Mouse (Mus musculus): ENCODE results near the gene C330007P06Rik. TPM values are rescaled to one million over a fixed set of nuclear protein-coding genes. Genes with fewer than 3 reads are reported as not detected.
"Not testable (repeated sequence)": the region's sequence is repeated elsewhere in the genome, so short reads cannot be mapped to it uniquely, and the experiment has no call there.

C330007P06Rik gene
- polyA plus RNA-seq, 1 experiment from 2014 or later: 31.9 TPM

DNA sequence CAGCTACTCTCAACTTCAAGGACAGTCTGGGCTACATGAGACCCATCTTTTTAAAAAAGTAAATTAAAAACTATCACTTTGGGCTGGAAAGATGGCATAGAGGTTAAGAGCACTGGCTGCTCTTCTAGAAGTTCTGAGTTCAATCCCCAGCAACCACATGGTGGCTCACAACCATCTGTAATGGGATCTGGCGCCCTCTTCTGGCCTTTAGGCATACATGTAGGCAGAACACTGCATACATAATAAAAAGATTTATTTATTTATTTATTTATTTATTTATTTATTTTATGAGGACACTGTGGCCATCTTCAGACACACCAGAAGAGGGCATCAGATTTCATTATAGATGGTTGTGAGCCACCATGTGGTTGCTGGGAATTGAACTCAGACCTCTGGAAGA, 25.0 kb upstream of the C330007P06Rik start:
- WGBS: 33% methylated on average over 1 of the region's 1 CpGs
- not testable (repeated sequence) for DNase-seq (ENCODE audit: low spot score); H3K9me3 ChIP-seq (ENCODE audit: control insufficient read depth, low read length); H3K4me3 ChIP-seq (ENCODE audit: low read depth, low read length); H3K9ac ChIP-seq (ENCODE audit: low read depth, low read length); H3K4me2 ChIP-seq (ENCODE audit: low read depth, low read length); H3K27me3 ChIP-seq (replicated peaks; ENCODE audit: control insufficient read depth, insufficient read depth, low read length); H3K27ac ChIP-seq (replicated peaks; ENCODE audit: low read depth, low read length); H3K36me3 ChIP-seq (ENCODE audit: control insufficient read depth, insufficient read depth, low read length); ATAC-seq (ENCODE audit: low read depth); H3K4me1 ChIP-seq (ENCODE audit: control insufficient read depth, insufficient read depth, low read length)

- no peak overlapping the region for H3K4me3 ChIP-seq (ENCODE audit: low read depth, low read length)
- DNase-seq (ENCODE audit: low spot score) (no peak), ATAC-seq (ENCODE audit: low read depth) (no peak)
- 95% methylated on average over 1 of the region's 1 CpGs for WGBS
- H3K27ac ChIP-seq (replicated peaks; ENCODE audit: low read depth, low read length): no peak overlapping the region
- no peak overlapping the region for H3K9ac ChIP-seq (ENCODE audit: low read depth, low read length)
- no peaks in the 10 kb centered on the region for H3K27me3 ChIP-seq (replicated peaks; ENCODE audit: control insufficient read depth, insufficient read depth, low read length)
- H3K4me2 ChIP-seq (ENCODE audit: low read depth, low read length): no peak overlapping the region
- H3K4me1 ChIP-seq (ENCODE audit: control insufficient read depth, insufficient read depth, low read length): no peaks in the 10 kb centered on the region
- peaks cover 14% of the 10 kb centered on the region for H3K36me3 ChIP-seq (ENCODE audit: control insufficient read depth, insufficient read depth, low read length)
- no peaks in the 10 kb centered on the region for H3K9me3 ChIP-seq (ENCODE audit: control insufficient read depth, low read length)
Observed at GRCm38 (mm10) chrX:36884719-36885118, 10.8 kb upstream of the C330007P06Rik start.

DNA sequence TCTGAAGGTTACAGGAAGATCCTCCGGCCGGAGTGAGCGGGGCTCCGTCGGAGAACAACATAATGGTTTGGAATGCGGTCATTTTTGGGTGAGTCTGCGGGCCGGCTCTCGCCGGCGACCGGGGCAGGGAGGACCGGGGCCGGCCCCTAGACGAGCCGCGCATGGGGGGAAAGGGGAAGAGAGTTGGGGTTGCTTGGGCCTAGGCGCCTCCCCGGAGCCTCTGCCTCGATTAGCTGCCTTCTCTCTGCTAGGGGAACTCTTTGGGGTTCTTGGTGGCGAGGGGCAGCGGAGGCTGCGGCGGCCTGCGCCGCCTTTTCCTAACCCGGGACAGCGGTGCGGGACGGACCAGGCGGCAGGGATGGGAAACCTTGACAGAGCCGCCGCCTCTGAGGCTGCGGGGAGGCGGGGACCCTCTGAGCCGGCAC, 805 bp upstream of the C330007P06Rik start:
- Histone ChIP-seq H3K4me2 (ENCODE audit: low read depth, low read length) (peak overlapping the region; percentile 55), H3K27ac (replicated peaks; ENCODE audit: low read depth, low read length) (peak overlapping the region; percentile 79), H3K36me3 (ENCODE audit: control insufficient read depth, insufficient read depth, low read length) (0 out of 2 replicates have a peak, but pooled peaks cover 6% of the 10 kb centered on the region), H3K9ac (ENCODE audit: low read depth, low read length) (peak overlapping the region; percentile 80), H3K9me3 (ENCODE audit: control insufficient read depth, low read length) (no peaks in the 10 kb centered on the region), H3K4me1 (ENCODE audit: control insufficient read depth, insufficient read depth, low read length) (no peaks in the 10 kb centered on the region), H3K27me3 (replicated peaks; ENCODE audit: control insufficient read depth, insufficient read depth, low read length) (no peaks in the 10 kb centered on the region; the same call in 1 of the 2 replicates), H3K4me3 (ENCODE audit: low read depth, low read length) (peak overlapping the region; percentile 62)
- ATAC-seq (ENCODE audit: low read depth) (peak; percentile 58), DNase-seq (ENCODE audit: low spot score) (no peak)
- 21% methylated on average over 13 of the region's 36 CpGs for WGBS

DNA sequence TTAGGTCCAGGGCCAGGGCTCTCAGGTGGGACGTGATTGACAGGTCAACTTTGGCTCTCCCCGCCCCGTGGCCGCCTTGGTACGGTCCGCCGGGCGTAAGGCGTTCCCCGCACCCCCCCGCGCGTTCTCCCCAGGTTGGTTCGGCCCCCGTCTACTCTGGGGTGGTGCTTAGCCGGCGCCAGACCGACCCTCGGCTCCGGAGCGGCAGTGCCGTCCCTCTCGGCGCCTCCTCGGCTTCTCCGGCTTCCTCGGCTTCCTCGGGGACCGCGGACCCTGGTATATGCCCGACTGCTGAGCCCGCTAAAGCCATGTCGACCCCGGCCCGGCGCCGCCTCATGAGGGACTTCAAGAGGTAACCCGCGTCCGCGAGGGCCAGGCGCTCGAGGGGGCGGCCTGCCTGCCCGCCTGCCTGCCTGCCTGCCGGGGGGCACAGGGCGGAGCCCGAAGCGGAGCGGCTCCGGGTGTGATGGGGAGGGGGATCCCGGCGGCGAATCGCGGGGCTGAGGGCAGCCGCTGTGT, 326 bp upstream of the C330007P06Rik start:
- WGBS: 19% methylated on average over 9 of the region's 57 CpGs
- H3K9ac ChIP-seq (ENCODE audit: low read depth, low read length): peak overlapping the region; percentile 80
- H3K36me3 ChIP-seq (ENCODE audit: control insufficient read depth, insufficient read depth, low read length): 0 out of 2 replicates have a peak, but pooled peaks cover 6% of the 10 kb centered on the region

GRCm38 (mm10) chrX:36870372-36870771, 3.5 kb downstream of the C330007P06Rik start:
- no peak overlapping the region for H3K4me2 ChIP-seq (ENCODE audit: low read depth, low read length)
- H3K36me3 ChIP-seq (ENCODE audit: control insufficient read depth, insufficient read depth, low read length): no peaks in the 10 kb centered on the region
- ATAC-seq (ENCODE audit: low read depth) (no peak), DNase-seq (ENCODE audit: low spot score) (no peak)
- WGBS: 63% methylated on average over 3 of the region's 3 CpGs
- H3K27ac ChIP-seq (replicated peaks; ENCODE audit: low read depth, low read length): no peak overlapping the region
- no peaks in the 10 kb centered on the region for H3K9me3 ChIP-seq (ENCODE audit: control insufficient read depth, low read length)
- H3K4me1 ChIP-seq (ENCODE audit: control insufficient read depth, insufficient read depth, low read length): no peaks in the 10 kb centered on the region
- no peaks in the 10 kb centered on the region; the same call in 1 of the 2 replicates for H3K27me3 ChIP-seq (replicated peaks; ENCODE audit: control insufficient read depth, insufficient read depth, low read length)
- H3K4me3 ChIP-seq (ENCODE audit: low read depth, low read length): no peak overlapping the region
- no peak overlapping the region for H3K9ac ChIP-seq (ENCODE audit: low read depth, low read length)

More for the DNA sequence above, 326 bp upstream of the C330007P06Rik start:
- H3K27ac ChIP-seq (replicated peaks; ENCODE audit: low read depth, low read length): peak overlapping the region; percentile 79
- ATAC-seq (ENCODE audit: low read depth) (peak; percentile 98), DNase-seq (ENCODE audit: low spot score) (peak; percentile 90)
- no peaks in the 10 kb centered on the region for H3K4me1 ChIP-seq (ENCODE audit: control insufficient read depth, insufficient read depth, low read length)
- peak overlapping the region; percentile 62 for H3K4me3 ChIP-seq (ENCODE audit: low read depth, low read length)
- no peaks in the 10 kb centered on the region for H3K9me3 ChIP-seq (ENCODE audit: control insufficient read depth, low read length)
- peak overlapping the region; percentile 55 for H3K4me2 ChIP-seq (ENCODE audit: low read depth, low read length)
- no peaks in the 10 kb centered on the region; the same call in 1 of the 2 replicates for H3K27me3 ChIP-seq (replicated peaks; ENCODE audit: control insufficient read depth, insufficient read depth, low read length)

- Histone ChIP-seq H3K9me3 (ENCODE audit: control insufficient read depth, low read length) (no peaks in the 10 kb centered on the region), H3K27me3 (replicated peaks; ENCODE audit: control insufficient read depth, insufficient read depth, low read length) (no peaks in the 10 kb centered on the region), H3K4me1 (ENCODE audit: control insufficient read depth, insufficient read depth, low read length) (no peaks in the 10 kb centered on the region), H3K4me2 (ENCODE audit: low read depth, low read length) (peak overlapping the region; percentile 42), H3K4me3 (ENCODE audit: low read depth, low read length) (peak overlapping the region; percentile 40), H3K36me3 (ENCODE audit: control insufficient read depth, insufficient read depth, low read length) (no peaks in the 10 kb centered on the region), H3K27ac (replicated peaks; ENCODE audit: low read depth, low read length) (peak overlapping the region; percentile 65; the same call in 1 of the 2 replicates), H3K9ac (ENCODE audit: low read depth, low read length) (0 out of 2 replicates have a peak overlapping the region, but pooled peaks have one; percentile 69)
- no peak for ATAC-seq (ENCODE audit: low read depth)
- 54% methylated on average over 8 of the region's 8 CpGs for WGBS
- no peak for DNase-seq (ENCODE audit: low spot score)
Observed at GRCm38 (mm10) chrX:36864609-36865328, 9.1 kb downstream of the C330007P06Rik start.

GRCm38 (mm10) chrX:36863766-36864608, 9.9 kb downstream of the C330007P06Rik start:
- H3K4me3 ChIP-seq (ENCODE audit: low read depth, low read length): peak overlapping the region; percentile 40
- peak overlapping the region; percentile 69 for H3K9ac ChIP-seq (ENCODE audit: low read depth, low read length)
- ATAC-seq (ENCODE audit: low read depth) (peak; percentile 91), DNase-seq (ENCODE audit: low spot score) (peak; percentile 91)
- peak overlapping the region; percentile 65; the same call in 1 of the 2 replicates for H3K27ac ChIP-seq (replicated peaks; ENCODE audit: low read depth, low read length)
- H3K9me3 ChIP-seq (ENCODE audit: control insufficient read depth, low read length): no peaks in the 10 kb centered on the region
- WGBS: 24% methylated on average over 33 of the region's 44 CpGs
- H3K36me3 ChIP-seq (ENCODE audit: control insufficient read depth, insufficient read depth, low read length): no peaks in the 10 kb centered on the region
- H3K4me2 ChIP-seq (ENCODE audit: low read depth, low read length): peak overlapping the region; percentile 55
- H3K27me3 ChIP-seq (replicated peaks; ENCODE audit: control insufficient read depth, insufficient read depth, low read length): no peaks in the 10 kb centered on the region
- no peaks in the 10 kb centered on the region for H3K4me1 ChIP-seq (ENCODE audit: control insufficient read depth, insufficient read depth, low read length)

GRCm38 (mm10) chrX:36852631-36853030, 21.3 kb downstream of the C330007P06Rik start:
- DNase-seq (ENCODE audit: low spot score) (no peak), ATAC-seq (ENCODE audit: low read depth) (no peak)
- 83% methylated on average over 8 of the region's 8 CpGs for WGBS
- no peaks in the 10 kb centered on the region for H3K9me3 ChIP-seq (ENCODE audit: control insufficient read depth, low read length)
- no peak overlapping the region for H3K4me2 ChIP-seq (ENCODE audit: low read depth, low read length)
- H3K4me3 ChIP-seq (ENCODE audit: low read depth, low read length): no peak overlapping the region
- no peaks in the 10 kb centered on the region for H3K27me3 ChIP-seq (replicated peaks; ENCODE audit: control insufficient read depth, insufficient read depth, low read length)
- no peak overlapping the region for H3K27ac ChIP-seq (replicated peaks; ENCODE audit: low read depth, low read length)
- no peaks in the 10 kb centered on the region for H3K36me3 ChIP-seq (ENCODE audit: control insufficient read depth, insufficient read depth, low read length)
- H3K9ac ChIP-seq (ENCODE audit: low read depth, low read length): no peak overlapping the region
- no peaks in the 10 kb centered on the region for H3K4me1 ChIP-seq (ENCODE audit: control insufficient read depth, insufficient read depth, low read length)
